Mouse (Mus musculus) bone marrow macrophage, adult 2 months (primary cell): Measurements from ENCODE around the gene Olfr220. TPM values are rescaled to one million over a fixed set of nuclear protein-coding genes. Genes with fewer than 3 reads are reported as not detected.

ENCODE experiments used
- H3K27ac ChIP-seq: 2 replicates; pipeline ENCODE4 v1.5.1; 2012; ENCODE audit warnings: low read depth, low read length; ENCODE audit not compliant: insufficient read depth
- H3K4me1 ChIP-seq: 2 replicates; pipeline ENCODE4 v1.6.1; 2012; ENCODE audit warnings: low read length; ENCODE audit not compliant: control insufficient read depth, insufficient read depth
- H3K4me3 ChIP-seq: 2 replicates; pipeline ENCODE4 v1.5.1; 2012; ENCODE audit warnings: mild to moderate bottlenecking, low read length, moderate library complexity; ENCODE audit not compliant: insufficient read depth
- CTCF ChIP-seq: IDR thresholded peaks from 2 replicates; pipeline ENCODE4 v1.5.1; 2012; ENCODE audit warnings: low read depth, mild to moderate bottlenecking, low read length, moderate library complexity
- POLR2A ChIP-seq: IDR thresholded peaks from 2 replicates; pipeline ENCODE4 v1.6.1; 2012; ENCODE audit warnings: mild to moderate bottlenecking, low read depth, low read length, borderline replicate concordance
- polyA plus RNA-seq: library from polyadenylated mRNA; stranded (reverse); fragments of >200 nt; gene quantifications from 2 replicates; pipeline ENCODE4 v1.2.4, GENCODE M21; 2012; ENCODE audit not compliant: missing spikeins, insufficient read depth, insufficient read length

Olfr220 gene
- not detected in 2 replicates for polyA plus RNA-seq

GRCm38 (mm10) chr1:174441782-174442181 is at the start of gene Olfr220:
Gene Olfr220 (plus strand): TSS chr1:174442082.
- TF ChIP-seq CTCF: no peak
- TF ChIP-seq POLR2A: no peak
- Histone ChIP-seq H3K4me1 (no peaks in the 10 kb centered on the region), H3K27ac (no peak within 1 kb of the TSS), H3K4me3 (no peak within 1 kb of the TSS)

- H3K4me1 ChIP-seq: no peaks in the 10 kb centered on the region
- TF ChIP-seq POLR2A: no peak
- no peak for TF ChIP-seq CTCF
These were observed 18.9 kb upstream of the Olfr220 start for GRCm38 (mm10) chr1:174422959-174423358.

GRCm38 (mm10) chr1:174423764-174424163 is 18.1 kb upstream of the Olfr220 start, which contains the start of gene Olfr414:
Gene Olfr414 (plus strand): TSS chr1:174424064.
- Histone ChIP-seq H3K4me1 (no peaks in the 10 kb centered on the region), H3K4me3 (no peak within 1 kb of the TSS), H3K27ac (no peak within 1 kb of the TSS)
- TF ChIP-seq CTCF (no peak), POLR2A (no peak)

More at GRCm38 (mm10) chr1:174422959-174423358, 18.9 kb upstream of the Olfr220 start:
- Histone ChIP-seq H3K27ac (no peak overlapping the region), H3K4me3 (no peak overlapping the region)

- Histone ChIP-seq H3K4me3 (no peak overlapping the region), H3K4me1 (no peaks in the 10 kb centered on the region), H3K27ac (no peak overlapping the region)
- TF ChIP-seq CTCF (no peak), POLR2A (no peak)
These were observed 15.5 kb upstream of the Olfr220 start for GRCm38 (mm10) chr1:174426180-174426986.

- TF ChIP-seq CTCF: no peak
- TF ChIP-seq POLR2A: no peak
- Histone ChIP-seq H3K4me3 (no peak overlapping the region), H3K4me1 (no peaks in the 10 kb centered on the region), H3K27ac (no peak overlapping the region)
These were observed 14.5 kb upstream of the Olfr220 start for GRCm38 (mm10) chr1:174427402-174427801.

DNA sequence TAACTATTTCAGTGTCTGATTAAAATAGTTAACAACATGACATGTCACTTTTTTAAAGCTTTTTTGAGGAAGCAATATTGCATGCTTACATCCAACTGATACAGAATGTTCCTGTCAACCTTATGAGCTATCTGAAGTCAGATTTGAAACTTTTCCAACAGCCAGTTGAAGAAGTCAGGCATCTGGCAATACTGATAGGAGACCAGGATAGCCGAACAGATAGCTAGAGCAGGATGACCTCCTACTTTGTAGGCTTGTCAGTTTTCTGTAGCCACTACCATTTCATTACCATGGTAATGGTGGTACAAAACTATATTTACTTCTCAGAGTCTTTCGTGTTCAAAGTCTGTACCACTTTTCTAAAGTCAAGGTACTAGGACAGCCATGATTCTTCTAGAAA is 13.5 kb upstream of the Olfr220 start:
- TF ChIP-seq CTCF: no peak
- no peak for TF ChIP-seq POLR2A
- no peaks in the 10 kb centered on the region for H3K4me1 ChIP-seq
- H3K4me3 ChIP-seq: no peak overlapping the region
- H3K27ac ChIP-seq: no peak overlapping the region

DNA sequence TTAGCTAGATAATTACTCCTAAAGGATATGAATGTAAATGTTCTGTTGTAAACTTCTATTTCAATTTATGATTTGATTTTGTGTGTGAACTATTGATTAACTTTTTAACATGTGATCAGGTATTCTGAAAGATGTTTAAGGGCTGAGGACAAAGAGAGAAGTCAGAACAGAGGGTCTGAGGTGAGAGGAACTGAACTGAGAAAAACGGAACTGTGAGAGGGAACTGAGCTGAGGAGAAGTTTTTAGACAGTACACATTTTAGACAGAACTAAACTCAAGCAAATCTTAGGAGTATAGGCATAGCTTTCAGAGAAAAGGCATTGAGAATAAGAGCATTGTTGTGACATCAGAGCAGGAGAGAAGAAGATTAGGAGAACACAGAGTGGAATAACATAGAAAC is 7.8 kb upstream of the Olfr220 start:
- TF ChIP-seq POLR2A (no peak), CTCF (no peak)
- no peak overlapping the region for H3K4me3 ChIP-seq
- no peaks in the 10 kb centered on the region for H3K4me1 ChIP-seq
- no peak overlapping the region for H3K27ac ChIP-seq

GRCm38 (mm10) chr1:174455100-174455499 is 13.2 kb downstream of the Olfr220 start:
- TF ChIP-seq POLR2A (no peak), CTCF (no peak)
- Histone ChIP-seq H3K4me1 (no peaks in the 10 kb centered on the region), H3K4me3 (no peak overlapping the region), H3K27ac (no peak overlapping the region)

DNA sequence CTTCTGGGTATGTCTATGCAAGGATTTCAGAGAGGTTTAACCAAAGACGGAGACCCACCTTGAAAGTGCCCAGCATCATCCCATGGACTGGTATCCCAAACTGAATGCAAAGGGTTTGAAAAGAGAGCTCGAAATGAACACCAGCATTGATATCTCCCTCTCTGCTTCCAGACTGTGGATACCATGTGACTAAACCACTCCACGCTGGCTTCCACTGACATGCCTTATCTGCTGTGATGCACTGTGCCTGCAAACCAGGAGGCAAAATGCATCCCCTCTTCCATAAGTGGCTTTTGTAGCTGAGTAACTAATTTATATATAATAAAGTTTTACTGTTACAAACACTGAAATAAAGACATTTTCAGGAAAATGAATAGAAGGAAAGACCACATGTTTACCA is 23.5 kb downstream of the Olfr220 start:
- no peak overlapping the region for H3K27ac ChIP-seq
- TF ChIP-seq CTCF (no peak), POLR2A (no peak)
- H3K4me1 ChIP-seq: no peaks in the 10 kb centered on the region
- H3K4me3 ChIP-seq: no peak overlapping the region

GRCm38 (mm10) chr1:174466240-174466639 is 24.4 kb downstream of the Olfr220 start:
- TF ChIP-seq CTCF: no peak
- no peak for TF ChIP-seq POLR2A
- H3K4me3 ChIP-seq: no peak overlapping the region
- no peaks in the 10 kb centered on the region for H3K4me1 ChIP-seq
- no peak overlapping the region for H3K27ac ChIP-seq
